Mouse (Mus musculus): ENCODE data around the gene Pik3cd.
"Not testable (repeated sequence)": the region's sequence is repeated elsewhere in the genome, so short reads cannot be mapped to it uniquely, and the experiment has no call there.

Pik3cd gene

DNA sequence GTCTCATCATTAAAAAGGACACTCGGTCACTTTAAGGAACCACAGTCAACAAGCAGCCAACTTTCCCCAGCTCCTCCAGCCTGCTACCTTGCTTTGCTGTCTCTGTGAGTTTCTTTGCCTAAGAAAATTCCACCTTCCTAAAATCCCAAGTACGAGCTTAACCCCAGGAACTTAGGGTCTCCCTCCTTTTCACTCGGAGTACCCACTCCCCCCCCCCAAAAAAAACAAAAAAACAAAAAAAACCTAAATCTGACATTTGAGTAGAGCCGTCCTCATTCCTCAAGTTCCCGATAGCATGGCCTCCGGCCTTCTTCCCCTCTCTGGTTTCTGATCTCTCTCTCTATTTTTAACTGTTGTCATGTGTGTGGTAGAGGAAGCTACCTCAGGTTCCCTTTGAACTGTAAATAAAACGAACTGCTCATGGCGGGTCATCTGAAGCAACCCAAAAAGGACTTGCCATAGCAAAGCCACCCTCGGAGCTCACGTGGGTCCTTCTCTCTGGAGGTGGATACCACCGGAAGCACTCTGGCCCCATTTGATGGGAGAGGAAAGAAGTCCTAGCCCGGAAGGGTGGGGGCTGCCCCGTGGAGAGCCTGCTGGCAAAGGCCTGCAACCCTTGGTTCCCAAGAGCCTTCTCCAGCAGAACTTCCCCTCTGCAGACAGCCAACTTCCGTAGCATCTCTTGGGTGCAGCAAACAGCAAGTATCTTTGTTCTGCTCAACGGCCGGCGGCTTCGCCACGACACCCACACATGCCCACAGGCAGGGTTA, at the start of gene Pik3cd:
Pik3cd (minus strand) TSS at position 362 of the 770 bp plus-strand sequence.
- DNase-seq (ENCODE audit: low spot score), result no peak

DNA sequence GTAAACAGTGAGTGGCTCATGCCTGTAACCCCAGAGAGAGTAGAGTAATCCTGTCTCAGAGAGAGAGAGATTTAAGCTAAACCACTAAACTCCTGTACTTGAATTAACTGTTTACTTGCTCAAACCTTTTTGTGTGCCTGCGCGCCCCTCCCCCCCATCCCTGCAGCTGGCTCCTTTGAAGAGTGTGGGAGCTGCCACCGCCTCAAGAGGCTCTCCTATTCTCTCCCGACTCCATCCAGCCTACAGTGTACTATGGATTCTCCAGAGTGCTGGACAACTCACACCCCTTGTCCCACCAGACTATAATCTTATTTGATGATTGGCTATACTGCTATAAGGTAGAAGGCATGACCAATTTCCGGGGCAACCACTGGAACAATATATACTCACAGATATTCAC, 48.3 kb upstream of the Pik3cd start:
- no peak for DNase-seq (ENCODE audit: low spot score)

DNA sequence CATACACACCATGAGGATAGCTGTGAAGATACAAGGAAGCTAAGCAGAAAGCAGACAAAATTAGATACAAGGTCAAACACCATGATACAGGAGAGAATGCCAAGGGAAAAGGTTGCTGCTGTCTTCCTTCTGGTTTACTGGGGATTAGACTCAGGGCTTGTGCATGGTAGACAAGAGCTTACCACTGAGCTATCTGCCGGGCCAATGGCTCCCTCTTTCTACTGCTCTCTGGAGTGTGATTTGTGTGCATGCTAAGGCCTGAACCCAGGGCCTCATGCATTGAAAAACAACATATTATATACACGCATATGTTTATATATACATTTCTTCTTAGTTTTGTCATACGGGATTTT, 47.3 kb upstream of the Pik3cd start:
- DNase-seq (ENCODE audit: low spot score), result not testable (repeated sequence)

DNA sequence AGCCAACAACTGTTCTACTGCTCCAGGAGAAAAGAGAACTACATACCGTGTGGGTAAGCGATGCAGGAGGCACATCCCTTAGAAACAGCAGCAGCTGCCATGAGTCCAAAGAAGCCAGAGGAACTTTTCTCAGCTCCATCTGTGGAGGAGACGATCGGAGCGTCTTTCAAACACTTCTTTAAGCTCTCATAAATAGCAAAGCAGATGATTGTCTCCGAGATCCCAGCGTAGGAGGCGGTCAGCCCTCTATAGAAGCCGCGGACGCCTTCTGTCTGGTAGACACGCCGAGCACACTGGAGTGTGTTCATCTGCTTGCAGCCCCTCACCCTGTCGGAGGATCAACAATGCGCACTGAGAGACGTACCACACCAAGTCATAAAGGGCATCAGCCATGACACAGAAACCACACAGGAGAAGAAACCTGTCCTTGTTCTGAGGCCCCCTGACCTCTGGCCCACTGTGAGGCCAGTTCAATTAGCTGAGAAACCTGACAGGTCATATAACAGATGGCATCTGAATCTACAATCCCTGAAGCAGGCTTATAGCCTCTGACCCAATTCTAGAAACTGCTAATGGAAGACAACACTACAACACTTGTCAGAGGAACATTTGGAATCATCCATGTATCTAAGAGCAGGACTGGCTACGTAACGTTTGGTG, 46.8 kb upstream of the Pik3cd start:
- no peak for DNase-seq (ENCODE audit: low spot score)

DNA sequence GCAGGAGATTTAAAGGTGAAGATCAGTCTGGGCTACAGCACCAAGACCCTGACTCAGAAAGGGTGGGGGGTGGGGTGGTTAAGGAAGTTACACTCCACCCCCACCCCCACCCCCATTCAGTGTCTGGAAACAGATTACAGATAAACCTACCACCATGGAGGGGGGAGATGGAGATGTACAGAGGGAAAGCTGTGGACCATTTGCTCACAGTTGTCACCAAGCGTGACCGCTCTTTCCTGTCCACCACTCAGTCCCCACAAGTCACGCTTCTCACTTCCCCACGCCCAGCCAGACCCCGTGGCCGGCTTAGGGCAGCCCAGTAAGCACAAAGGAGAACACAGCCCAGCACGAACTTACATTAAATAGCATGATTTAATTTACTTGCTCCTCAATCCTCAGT, 41.7 kb upstream of the Pik3cd start:
- no peak for DNase-seq (ENCODE audit: low spot score)

DNA sequence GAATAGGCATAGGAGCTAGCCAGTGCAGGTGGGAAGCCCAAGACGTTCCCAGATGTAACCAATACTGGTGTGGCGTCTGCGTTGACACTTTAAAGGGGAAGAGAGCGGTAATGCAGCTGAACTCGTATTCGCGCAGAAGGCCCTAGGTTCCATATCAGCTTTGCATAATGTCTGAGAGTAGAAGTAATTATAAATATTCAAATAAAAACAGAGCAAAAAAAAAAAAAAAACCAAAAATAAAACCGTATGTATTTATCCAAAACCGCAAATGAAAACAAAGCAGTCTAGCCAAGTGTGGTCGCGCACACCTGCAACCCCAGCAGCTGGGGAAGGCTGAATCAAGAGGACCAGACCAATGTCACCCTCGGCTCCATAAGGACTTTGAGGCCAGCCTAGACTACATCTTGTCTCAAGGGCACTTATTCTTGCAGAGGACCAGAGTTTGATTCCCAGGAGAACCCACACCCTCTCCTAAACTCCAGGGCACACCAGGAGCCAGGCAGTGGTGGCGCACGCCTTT, 39.7 kb upstream of the Pik3cd start:
- no peak for DNase-seq (ENCODE audit: low spot score)

DNA sequence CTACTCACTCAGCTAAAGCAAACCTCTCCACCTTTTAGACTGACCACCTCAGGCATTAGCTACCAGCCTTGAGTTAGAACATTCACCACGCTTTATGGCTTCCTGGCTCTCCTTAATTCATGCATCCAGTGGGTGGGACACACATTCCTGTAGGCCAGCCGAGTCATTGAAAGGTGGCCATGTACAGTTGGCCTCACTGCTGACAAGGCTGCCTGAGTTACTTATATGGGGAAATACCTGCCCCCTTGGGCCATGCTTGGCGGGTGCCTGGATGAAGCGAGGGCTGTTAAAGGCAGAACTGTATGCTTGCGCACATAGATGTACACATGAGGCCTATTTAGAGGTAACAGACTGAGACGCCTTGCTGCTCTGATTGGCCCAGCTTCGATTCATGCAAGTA, 37.9 kb upstream of the Pik3cd start:
- no peak for DNase-seq (ENCODE audit: low spot score)

DNA sequence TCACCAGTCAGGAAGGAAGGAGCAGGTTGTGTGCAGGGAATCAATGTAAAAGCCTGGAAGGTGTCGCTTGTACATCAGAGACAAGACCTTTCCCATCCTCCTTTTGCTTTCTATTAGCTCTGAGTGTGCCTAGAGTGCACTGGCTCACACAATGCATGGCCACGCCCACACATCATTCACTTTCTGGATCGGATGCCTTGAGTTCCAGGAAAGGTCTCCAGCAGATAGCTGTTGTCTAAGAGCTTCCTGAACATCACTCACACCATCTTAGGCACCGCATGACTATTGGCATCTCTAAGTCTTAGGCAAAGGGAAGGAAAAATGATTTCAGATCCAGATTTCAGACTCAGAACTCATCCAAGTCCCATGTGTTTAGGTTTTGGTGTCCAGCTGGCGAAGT, 37.1 kb upstream of the Pik3cd start:
- no peak for DNase-seq (ENCODE audit: low spot score)

DNA sequence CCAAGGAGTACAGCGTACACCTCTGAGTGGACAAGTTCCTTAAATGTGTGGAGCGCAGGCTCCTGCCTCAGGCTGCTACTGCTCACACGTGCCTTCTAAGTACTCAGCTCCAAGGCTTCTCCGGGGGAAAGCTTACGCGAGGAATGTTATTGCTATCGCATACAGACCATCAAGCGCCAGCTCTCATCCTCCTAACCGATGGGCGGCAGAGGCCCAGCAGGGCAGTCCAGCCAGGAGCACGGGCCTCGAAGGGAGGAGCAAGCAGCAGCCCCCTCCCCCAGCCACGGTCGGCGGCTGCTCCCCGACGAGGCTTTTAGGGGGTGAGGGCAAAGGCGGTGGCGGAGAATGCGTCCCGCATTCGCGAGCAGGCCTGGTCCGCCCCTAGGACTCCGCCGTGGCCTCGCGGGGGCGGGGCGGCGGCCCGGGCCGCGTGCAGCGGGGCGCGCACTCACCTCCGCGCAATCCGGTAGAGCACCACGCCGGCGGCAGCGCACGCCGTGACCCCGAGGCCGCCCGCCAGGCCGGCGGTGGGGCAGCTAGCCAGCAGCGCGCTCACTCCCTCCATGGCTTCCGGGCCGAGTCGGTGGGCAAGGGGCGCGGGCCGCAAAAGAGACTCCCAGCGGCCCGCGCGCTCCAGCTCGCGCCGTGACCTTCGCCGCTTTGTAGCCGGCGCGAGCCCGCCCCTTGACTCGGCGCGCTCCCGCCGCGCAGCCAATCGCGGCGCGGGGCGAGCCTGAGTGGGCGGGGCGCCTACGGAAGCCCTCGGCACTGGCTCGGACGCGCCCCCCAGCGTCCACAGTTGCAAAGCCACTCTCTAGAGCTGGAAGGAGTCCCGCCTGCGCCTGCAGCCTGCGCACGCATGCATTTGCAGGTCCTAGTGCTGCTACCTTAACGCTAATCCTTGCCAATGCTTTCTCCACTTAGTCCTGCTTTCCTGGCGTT, 35.3 kb upstream of the Pik3cd start, which contains the start of gene Tmem201:
Tmem201 (minus strand) TSS at position 662 of the 942 bp plus-strand sequence.
- DNase-seq (ENCODE audit: low spot score), result peak; percentile 92

DNA sequence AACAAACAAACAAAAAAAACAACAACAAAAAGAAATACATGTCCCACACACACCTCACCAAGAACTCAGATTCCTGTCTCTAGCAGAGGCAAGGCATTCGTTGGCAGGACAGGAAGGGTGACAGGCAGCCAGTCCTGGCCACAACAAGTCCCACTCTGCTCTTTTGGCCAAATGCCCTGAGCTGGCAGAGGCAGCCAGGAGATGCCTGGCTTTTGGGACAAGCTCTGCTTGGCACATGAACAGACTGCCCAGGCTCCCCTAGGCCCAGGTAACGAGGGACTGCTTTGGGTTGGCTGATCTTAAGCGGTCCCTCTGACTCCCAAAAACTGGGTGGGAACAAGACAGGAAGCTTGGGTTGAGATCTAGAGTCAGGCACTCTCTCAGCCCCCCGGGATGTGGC, 34.2 kb upstream of the Pik3cd start:
- peak; percentile 60 for DNase-seq (ENCODE audit: low spot score)

DNA sequence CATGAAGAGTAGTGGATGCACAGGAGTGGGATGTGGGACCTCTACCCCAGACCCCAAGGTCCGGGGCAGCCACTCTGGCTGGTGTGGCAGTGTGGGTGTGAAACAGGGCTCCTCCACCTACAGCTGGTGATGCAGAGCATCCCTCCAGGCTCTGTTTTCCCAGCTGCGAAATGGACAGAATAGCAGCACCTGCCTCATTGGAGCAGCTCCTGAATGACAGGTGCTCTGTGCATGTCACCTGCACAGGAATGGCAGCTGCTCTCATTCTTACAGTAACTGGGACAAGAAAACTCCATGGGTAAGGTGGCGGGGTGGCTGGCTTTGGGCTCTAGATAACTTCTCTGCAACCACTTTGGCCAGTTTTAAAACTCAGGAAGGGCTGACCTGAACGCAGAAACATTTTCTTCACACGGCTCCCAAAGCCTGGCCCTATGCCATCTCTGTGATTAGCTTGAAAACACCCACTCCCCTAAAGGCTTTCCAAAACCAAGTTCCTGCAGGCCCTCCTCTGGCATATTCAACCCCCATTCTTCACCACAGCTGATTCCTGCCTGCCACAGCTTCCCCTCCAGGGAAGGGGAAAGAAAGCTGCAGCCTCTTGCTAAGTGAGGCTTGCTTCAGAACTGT, 33.4 kb upstream of the Pik3cd start:
- DNase-seq (ENCODE audit: low spot score), result no peak

DNA sequence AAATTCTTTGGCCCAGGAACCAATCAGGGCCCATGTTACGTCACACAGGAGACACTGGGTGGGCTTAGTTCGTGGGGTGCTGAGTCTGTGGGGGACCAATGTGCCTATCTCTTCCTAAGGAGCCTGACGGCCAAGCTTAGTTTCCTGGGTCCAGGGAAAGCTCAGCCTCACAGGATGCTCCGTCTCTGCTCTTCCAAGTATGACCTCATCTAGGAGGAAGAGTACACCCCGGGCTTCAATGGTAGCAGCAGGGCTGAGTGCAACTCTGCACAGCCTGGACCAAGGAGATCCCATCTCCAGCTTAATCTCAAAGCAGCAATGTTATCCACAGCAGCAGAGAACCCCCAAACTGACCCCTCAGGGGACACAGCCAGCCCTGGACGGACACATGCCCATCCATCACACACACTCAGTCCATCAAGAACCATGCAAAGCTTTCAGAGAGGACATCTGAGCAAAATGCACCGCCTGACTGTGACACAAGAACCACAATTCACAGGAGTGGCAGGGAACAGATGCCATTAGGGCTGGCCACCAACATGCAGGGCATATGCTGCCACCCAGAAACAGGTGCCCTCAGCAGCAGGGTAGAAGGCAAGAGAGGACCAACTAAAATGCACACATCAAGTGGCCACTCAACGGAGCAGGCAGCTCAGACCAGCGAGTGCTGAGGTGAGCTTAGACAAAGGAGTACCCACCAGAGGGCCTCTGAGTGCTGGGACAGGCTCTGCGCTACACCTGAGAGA, 32.5 kb upstream of the Pik3cd start:
- DNase-seq (ENCODE audit: low spot score), result no peak

DNA sequence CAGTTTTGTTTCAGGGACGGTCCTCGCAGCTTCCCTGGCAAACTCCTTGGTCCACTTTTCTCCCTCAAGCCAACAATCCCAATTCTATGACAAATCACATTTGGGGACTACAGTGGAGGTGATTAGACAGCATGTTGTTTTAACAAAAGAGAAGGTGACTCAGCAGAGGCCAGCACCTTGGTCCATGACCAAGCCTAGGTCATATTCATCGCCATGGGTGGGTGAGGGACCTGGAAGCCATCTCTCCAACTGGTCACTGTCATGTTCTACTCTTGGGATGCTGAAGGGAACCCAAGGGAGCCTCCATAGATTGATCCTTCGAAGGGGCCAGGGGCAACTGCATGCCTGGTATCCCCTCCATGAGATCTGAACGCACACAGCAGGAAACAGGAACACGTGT, 31.9 kb upstream of the Pik3cd start:
- DNase-seq (ENCODE audit: low spot score), result no peak

DNA sequence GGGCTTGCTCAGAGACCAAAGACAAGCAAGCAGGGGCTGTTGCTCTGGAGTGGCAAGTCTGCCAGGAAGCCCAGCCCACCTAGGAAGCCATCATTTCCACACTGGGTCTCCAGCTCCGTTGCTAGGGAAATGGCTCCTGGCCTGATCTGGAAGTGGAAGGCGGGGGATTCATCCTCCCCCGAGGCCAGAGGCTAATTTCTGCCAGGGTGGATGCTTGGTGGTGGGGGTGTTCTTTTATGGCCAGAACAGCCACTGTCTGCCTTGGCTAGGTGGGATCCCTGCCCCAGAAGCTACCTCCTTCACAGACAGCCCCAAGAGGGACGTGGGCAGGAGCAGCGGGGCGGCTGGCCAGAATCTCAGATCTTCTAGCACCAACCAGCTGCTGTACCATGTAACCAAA, 31.4 kb upstream of the Pik3cd start:
- no peak for DNase-seq (ENCODE audit: low spot score)

DNA sequence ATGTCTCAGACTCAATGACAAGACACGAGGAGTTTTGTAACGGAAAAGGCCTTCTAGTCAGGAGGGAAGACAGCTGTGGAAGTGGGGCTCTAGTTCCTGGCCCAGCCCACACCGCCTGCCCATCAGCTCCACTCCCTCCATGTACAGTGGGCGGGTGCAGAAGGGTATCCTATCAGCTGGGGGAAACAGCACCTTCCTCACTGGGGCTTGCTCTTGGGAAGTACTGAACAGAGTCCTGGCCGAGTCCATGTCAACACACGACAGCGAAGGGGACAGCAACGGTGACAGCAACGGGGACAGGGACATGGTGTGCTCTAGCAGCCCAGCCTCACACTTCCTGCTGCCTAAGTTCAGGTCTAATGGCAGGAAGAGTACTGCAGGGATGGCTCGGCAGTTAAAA, 30.4 kb upstream of the Pik3cd start:
- DNase-seq (ENCODE audit: low spot score), result no peak

DNA sequence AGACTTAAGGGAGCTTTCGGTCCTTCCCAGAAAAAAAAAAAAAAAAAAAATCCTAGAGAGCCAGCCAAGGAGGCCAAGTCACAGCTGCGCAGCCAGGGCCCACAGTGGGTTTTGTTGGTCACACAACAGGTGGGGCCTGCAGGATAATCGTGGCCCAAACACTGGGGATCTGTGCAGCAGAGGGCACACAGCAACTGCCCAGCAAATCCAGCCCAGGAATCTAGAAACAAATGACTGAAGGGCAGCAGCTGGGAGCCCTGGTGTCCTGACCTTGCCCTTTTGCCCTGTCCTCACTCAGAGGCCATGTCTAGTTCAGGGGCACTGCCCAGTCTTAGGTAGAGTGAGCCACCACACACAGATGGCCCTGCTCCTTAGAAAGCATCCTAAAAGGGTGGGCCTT, 29.9 kb upstream of the Pik3cd start:
- DNase-seq (ENCODE audit: low spot score), result no peak

DNA sequence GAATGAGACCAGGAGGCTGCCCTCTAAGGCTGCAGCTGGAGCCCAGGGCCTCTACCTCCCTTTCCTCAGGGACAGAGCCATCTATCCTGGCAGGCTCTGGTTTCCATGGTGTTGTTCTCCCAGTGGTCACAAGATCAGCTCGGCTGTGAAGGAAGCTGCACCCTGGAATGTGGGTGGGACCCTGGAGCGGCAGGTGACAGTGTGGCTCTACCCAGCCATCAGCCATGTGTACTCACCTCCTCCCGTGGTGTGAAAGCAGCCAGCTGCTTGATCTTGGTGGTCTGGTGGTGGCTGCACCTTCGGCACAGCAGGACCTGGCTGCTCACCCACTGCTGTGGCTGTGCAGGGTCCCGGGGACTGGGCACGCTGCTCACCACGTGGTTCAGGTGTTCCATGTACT, 28.5 kb upstream of the Pik3cd start:
- no peak for DNase-seq (ENCODE audit: low spot score)

DNA sequence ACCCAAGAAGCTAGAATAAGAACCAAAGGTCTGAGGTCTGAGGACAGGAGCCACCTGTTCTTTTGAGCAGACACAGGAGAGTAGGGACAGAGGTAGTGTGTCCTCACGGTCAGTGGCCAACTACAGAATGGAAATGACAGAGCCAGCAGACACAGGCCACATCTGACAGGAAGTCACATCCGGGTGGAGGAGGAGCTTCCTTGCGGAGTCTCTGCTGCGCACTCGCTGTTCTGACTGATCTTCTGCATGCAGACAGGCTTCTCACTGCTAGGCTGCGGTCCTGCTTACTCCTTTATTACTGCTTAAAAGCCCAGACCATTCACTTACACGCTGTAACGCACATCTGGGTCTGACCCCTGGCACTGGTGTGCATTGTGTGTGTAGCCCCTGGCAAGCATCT, 26.4 kb upstream of the Pik3cd start:
- DNase-seq (ENCODE audit: low spot score), result no peak

DNA sequence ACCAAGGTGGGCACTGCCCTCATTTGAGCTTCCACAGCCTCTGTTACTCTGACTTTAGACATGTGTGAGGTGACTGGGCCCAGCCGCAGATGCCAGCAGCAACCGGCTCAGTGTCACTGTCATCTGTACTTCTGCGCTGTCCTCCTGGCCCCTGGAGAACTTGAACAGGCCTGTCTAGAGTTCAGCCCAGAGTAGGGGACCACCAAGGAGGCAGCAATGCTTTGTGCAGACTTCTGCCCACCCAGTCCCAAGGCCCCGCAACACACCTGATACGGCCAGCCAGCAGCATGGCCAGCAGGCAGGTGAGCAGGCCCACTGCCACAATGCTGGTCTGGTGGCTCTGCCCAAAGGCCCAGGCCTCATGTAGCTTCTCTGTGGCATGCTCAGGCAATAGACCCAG, 25.3 kb upstream of the Pik3cd start:
- DNase-seq (ENCODE audit: low spot score), result no peak

DNA sequence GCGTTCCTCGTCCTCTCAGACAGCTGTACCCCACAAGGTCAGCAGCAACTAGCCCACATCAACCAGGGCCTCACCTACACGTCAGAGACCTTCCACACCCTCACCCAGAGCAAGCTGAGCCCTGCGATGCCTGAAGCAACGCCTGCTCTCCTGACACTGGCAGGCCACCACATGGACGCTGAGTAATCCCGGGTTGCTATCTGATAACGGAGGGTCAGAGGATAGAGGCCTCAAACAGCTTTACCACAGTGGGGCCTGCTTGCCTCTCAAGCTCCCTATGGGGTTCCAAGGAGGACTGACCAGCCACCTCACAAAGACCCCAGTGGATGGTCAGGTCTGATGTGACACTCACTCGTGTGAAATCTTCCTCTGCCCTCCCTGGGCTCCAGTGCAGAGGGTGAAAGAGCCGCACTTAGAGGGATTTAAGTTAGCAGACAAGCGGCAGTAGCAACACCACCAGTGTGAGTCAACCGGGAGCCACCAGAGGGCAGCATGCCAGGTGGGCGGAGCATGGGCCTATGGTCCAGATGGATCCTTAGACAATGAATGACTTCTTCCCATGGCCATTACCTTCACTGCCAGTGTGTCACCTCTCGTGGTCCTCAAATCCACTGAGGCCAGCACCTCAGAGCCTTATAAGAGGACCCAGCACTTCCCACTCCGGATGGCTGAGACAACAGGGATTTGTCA, 23.4 kb upstream of the Pik3cd start:
- no peak for DNase-seq (ENCODE audit: low spot score)
